Mouse (Mus musculus): ENCODE data around the gene Rpl18a.
"Not testable (repeated sequence)": the region's sequence is repeated elsewhere in the genome, so short reads cannot be mapped to it uniquely, and the experiment has no call there.

Gene Rpl18a

DNA sequence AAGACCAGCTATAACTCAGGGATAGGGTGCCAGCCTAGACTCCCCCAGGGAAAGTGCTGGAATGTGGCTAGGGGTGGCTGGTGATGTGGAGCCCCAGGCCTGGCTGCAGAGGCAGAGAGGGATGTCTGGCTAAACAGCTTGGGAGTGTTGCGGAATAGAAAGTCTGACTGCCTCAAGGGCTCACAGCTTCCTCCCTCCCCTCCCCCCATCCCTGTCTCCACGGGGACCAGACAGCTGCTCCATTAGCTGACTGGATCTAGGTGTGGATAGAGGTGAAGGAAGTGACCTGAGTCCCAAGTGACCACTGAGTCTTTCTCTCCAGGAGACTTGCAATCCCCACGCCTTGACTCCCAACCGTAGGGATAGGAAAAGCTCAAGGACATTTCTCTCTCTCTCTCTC lies 5.9 kb upstream of the Rpl18a start:
- DNase-seq (ENCODE audit: low spot score) = no peak

DNA sequence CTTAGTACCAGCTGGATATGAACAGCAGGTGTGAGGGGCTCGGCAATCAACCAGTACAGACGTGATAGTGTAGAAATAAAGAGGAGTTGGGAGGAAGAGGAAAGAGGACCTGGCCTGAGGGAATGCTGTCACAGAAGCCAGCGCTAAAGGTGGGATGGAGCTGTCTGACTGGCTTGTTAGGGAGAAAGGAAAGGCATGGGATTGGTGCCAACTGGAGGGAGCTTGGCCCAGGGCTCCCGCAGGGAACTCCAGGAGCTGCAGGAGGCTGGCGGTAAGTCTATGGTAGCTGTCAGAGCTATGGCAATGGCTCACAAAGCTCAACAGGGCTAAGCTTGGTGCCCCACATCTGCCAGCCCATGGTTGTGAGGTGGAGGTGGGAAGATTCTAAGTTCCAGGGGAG lies 5.0 kb upstream of the Rpl18a start:
- no peak for DNase-seq (ENCODE audit: low spot score)

DNA sequence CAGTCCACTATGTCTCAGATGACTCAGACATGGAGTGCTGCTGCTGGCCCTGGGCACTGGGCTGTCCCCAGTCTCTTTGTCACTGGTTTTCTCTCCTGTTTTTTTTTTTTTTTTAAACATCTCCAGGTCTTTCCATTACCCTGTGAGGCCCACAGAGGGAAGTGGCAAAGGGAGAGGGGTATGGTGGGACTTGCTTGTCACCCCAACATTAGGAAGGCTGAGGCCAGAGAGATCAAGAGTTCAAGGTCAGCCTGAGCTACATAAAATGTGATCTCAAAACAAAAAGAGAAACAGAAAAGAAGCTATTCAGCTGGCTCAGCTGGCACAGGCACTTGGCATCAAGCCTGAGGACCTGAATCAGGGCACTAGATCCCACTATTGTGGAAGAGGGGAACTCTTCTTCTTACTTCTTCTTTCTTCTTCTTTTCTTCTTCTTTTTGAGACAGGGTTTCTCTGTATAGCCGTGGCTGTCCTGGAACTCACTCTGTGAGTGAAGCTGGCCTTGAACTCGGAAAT lies 3.7 kb upstream of the Rpl18a start:
- no peak for DNase-seq (ENCODE audit: low spot score)

DNA sequence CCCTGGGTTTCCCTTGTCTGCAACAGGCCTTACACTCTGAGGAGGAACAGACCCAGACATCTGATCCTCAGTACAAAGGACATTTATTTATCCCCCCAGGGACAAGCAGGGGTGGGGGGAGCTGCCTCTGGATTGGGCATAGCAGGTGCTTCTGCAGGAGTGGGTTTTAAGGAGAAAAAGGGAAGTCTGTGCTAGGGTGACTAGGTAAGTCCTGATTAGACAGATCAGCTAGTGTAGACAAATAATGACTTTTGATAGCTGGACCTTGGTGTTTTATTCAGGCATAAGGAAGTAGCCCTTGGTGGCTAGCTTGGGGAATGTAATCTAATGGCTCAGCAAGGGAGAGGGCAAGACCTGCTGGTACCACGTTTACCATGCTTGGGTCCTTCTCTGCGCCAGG lies 2.0 kb upstream of the Rpl18a start:
- no peak for DNase-seq (ENCODE audit: low spot score)

DNA sequence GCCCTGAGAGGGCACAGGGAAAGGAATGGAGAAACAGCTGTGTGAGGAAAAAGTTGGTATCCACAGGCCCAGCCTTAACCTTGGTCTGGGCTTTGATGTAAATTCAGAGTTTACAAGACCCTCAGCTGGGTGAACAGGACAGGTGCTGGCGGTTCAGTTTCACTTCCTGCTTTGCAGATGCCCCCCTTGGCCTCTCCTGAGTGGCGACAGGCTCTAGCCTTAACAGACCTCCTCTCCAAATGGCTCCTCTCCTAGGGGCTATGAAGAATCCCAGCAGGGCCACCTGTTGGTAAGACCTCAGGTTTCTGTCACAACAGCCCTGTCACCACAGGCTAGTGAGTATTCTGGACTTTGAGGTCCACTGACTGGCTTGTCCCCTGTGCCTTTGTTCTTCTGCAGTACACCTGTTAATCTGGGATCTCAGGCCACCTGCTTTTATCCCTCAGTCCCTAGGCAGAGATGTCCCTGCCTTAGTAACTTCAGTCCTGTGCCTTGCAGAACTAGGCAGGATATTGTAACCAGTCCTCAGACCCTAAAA lies 1.5 kb upstream of the Rpl18a start:
- no peak for DNase-seq (ENCODE audit: low spot score)

DNA sequence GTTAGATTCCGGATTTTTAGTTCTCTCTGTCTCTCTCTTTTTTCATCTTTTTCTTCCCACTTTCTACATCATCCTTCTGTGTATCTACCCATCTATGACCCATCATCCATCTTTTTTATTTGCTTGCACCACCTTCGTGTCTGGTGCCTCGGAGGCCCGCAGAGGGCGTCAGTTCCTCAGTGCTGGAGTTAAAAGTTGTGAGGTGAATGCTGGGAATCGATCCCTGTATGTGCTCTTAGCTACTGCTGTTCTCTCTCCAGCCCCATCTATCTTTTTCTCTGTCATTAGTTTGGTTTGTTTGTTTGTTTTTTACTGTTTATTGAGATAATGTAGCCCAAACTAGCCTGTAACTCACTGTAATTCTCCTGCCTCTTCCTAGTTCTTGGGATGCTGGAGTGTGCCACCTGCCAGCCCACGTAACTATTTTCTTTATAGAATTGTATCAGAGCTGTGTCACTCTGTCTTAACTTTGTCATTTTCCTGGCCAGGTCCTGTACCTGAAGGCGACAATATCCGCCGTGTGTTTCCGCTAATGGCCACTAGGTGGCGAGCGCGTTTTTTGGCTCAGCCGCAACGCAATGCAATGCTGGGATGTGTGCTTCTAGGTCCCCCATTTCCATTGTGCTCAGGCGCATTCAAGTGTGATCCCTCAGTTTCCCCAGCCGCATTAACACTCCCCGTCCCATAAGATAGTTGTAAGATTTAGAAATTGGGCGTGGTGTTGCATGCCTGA lies 635 bp upstream of the Rpl18a start:
- DNase-seq (ENCODE audit: low spot score) = peak; percentile 81

DNA sequence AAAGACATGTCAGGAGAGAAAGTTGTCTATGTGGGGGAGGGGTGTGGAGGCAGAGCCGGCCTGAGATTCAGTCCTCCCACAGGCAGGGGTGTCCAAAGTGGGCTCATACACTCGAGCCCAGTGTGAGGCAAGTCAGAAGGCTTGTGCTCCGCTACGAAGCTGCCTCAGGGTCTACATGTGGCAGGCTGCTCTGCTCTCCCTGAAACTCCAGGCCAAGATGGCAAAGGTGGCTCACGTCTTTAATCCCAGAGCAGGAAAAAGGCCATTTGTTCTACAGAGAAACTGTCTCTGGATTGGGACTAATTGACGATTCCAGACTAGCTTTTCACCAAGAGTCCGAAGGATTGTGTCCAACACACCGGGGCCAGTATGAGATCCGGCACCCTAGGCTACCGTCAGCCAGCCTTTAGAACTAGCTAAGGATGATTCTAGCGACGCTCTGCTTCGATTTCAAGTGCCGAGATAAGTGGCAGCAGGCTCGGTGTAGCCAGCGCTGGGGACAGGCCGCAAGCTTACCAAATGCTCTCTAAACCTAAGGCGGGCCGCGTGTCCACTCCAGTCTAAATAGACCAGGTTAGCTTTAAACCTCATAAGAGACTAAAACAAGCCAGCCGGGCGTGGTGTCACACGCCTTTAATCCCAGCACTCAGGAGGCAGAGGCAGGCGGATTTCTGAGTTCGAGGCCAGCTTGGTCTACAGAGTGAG lies 744 bp downstream of the Rpl18a start:
- no peak for DNase-seq (ENCODE audit: low spot score)

DNA sequence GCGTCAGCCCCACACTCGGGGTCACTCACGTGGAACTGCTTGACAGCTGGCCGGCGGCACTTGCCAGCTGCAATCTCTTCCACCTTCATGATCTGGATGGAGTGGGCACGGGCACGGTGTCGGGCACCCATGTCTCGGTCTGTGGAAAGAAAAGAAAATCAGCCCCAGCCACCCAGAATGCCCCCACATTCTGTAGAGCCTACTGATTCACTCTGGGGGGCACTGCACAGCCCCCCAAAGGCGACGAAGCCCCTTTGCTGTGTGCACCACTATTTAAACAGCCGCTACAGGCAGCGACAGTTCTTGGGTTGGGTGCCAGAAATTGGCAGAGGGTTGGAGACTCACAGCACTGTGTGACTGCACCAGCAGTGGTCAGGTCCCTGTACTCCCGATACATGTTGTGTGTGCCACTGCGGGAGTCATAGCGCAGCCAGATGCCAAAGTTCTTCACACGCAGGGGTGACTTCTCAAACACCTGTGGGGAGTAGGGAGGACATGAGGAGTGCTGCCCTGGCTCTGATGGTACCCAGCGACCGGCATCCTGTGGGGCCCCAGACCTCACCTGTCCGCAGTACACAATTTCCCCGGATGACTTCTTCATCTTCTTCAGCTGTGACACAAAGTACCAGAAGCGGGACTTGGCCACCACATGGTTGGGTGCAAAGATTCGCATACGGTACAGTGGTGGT lies 1.5 kb downstream of the Rpl18a start:
- DNase-seq (ENCODE audit: low spot score) = not testable (repeated sequence)

DNA sequence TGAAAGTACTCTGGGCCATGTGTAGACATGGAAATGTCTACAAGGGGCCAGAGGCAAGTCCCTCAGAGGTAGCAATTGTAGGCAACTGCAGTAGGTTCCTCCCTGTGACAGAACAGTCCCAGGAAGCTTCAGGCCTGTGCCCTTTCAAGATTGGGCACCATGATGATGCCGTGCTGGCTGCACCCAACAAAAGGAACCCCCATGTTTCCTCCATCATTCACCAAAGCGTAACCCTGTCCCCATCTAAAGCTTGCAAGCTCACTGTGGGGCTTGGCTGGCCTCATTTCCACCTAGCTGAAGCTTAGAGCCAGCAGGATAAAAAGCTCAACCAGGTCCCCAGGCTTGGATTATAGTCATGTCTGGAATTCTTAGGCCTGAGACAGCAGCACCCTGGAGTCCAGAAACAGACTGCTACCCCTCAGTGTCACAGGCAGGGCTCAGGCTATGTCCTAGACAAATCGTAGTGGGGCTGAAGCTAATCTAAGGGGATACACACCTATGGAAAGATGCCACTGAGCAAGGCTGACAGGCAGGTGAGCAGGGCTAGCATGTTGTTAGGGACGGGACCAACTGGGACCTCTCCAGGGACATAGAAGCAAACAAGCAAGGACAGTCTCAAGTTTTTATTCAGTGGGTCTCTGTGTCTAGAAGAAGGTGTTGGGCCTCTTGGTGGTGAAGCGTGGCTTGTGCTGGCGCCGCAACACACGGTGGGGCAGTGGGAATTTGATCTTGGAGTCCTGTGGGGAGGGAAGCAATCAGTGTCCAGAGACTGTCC lies 2.3 kb downstream of the Rpl18a start:
- DNase-seq (ENCODE audit: low spot score) = no peak

DNA sequence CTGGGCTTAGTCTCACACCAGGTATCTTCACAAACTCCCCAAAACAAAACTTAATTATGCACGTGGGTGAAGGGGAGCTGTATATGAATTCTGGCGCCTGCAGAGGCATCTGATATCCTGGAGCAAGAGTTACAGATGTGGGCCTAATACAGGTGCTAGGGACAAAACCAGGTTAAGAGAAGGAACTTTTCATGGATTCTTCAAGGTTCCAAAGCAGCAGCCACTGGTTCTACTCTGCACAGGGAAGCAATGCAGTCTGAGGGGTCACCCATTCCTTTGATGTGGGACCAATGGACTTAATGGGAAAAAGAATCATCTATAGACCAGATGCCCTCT lies 2.9 kb downstream of the Rpl18a start:
- no peak for DNase-seq (ENCODE audit: low spot score)

DNA sequence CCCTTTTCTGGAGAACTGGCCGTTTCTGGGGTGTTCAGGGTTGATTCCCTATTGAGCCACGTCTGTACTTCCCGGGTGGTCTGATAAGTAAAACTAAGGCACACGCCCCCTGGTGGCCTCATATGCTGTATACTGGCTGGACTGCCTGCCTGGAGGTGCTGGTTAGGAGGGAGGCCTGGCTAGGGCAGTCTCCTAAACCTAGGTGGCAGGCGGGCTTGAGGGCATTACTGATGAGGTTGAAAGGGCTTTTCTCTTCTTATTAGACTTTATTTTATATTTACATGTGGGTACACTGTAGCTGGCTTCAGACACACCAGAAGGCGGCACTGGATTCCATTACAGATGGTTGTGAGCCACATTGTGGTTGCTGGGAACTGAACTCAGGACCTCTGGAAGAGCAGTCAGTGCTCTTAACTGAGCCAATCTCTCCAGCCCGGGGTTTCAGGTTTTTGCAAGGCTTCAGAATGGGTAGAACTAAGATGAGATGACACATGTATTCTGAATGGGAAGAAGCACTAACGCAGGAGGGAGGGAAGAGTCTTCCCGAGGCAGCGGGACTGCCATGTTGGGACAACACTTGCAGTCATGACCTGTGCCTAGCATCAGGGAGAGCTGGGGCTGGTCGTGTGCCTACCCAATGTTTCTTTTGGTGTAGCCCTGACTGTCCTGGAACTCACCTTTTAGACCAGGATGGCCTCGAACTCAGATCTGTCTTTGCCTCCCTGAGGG lies 3.4 kb downstream of the Rpl18a start:
- DNase-seq (ENCODE audit: low spot score) = no peak

DNA sequence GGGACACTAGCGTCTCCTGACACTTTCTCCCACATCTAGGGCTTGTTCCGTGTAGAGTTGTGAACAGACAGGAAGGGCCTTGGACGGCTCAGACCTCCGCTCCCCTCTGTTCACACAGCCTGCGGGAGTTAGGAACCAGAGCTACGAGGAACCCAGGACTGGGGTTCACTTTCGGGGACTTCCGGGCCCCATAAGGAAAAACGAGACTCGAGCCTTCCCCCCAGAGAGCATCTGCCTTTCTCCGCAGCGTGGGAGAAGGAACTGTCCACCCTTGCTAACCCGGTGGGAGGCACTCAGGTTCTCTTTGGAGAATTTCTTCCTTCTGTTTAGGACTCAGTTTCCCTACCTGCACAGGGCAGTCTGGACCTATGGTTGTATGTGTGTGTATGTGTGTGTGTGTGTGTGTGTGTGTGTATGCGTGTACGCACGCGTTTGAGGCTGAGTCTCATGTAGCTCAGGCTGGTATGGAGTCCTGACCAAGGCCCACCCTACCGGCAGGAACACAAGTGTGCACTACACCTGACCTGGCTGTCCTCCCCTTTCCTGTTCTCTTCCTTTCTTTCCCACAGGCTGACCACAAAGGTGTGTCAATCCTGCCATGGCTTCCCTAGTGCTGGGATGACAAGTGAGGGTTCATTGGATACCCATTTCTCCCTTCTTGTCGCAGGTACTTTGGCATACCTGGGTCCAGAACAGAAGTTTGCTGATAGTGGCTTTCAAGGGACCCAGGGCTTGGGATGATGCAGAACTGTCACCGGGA lies 4.1 kb downstream of the Rpl18a start:
- no peak for DNase-seq (ENCODE audit: low spot score)

DNA sequence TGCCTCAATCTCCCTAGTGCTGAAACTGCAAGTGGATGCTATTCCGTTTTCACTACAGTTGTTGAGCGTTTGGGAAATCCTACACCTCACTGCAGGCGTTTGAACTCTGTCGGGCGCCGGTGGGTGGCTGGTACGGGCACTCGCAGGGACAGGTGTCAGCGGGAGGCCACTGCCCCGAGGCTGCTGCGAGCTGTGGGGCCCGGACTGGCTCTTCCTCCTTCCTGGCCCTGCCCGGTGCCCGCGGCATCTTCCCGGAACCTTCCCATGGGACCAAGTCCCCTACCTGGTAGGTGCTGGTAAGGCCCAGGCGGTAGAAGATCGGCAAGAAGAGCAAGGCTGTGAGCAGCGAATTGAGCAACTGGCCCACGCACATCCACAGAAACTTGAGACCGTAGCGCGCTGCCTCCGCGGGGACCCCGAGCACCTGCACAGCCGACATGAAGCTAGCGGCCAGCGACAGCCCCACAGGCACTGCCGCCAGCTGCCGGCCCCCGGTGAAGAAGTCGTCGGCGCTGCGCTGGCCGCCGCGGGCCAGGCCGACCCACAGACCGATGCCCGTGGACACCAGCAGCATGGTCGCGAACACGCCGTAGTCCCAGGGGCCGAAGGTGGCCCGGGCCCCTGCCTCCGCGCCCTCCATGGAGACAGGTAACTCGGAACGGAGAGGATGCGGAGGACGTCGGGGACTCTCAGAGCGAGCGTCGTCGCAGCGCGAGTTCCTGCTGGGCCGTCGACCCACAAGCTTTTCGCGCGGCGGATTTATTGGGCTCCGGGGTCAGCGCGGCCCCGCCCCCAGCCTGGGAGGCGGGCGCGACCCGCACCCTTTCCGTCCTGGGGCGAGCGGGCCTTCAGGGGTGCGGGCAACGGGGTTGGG lies 5.0 kb downstream of the Rpl18a start, which contains the start of gene Slc5a5:
Gene Slc5a5, minus strand, starts transcription at position 736 of the 874 bp plus-strand sequence.
- no peak for DNase-seq (ENCODE audit: low spot score)

DNA sequence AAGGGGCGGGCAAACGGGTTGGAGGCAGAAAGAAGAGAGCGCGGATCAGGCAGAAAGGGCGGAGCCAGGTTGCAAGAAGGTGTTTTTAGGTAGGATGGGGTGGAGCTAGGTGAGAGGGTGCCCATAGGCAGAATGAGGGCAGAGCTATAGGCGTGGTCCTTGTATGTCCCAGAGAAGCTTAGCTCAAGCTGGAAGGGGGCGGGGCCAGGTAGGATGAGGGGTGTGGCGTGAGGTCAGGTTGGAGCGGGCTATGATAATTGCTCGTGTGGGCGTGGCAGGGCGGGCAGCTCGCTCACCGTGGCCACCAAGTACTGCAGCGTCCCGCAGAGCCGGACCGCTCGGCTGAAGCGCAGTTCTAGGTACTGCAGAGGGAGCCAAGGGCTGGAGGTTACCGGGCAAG lies 5.9 kb downstream of the Rpl18a start:
- DNase-seq (ENCODE audit: low spot score) = no peak

DNA sequence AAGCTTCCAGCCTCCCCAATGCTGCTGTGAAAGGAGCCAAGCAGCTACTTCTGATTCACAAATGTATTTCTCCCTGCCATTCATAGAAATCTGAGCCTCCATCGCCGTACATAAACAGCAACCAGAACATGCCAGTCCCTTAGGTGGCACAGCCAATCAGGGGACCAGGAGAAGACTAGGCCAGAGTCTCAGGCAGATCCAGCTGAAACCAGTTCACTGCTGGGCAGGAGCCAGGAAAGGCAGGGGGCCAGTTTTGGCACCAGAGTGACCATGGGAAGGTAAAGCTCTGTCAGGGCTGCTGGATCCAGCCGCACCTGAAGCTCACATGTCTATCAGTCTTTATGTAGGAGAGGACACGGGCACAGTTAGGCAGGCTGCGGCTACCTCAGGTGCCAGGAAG lies 6.6 kb downstream of the Rpl18a start:
- DNase-seq (ENCODE audit: low spot score) = no peak

DNA sequence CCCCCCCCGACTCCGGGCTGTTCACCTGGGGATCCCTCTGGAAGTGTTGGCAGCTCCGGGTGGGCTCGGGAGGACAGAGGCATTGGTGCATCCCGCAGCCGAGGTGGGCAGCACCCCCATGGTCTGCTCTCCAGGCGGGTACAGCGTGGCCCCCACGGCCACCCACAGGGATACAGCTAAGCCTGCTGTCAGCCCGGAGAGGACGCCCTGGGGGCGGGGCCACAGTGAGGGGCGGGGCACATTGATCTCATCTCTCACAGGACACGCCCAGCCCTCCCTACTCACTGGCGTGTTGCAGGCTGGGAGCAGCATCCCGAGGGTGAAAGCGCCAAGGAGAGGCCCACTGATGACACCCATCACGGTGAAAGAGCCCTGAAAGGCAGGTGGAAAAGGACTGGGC lies 9.5 kb downstream of the Rpl18a start:
- no peak for DNase-seq (ENCODE audit: low spot score)

DNA sequence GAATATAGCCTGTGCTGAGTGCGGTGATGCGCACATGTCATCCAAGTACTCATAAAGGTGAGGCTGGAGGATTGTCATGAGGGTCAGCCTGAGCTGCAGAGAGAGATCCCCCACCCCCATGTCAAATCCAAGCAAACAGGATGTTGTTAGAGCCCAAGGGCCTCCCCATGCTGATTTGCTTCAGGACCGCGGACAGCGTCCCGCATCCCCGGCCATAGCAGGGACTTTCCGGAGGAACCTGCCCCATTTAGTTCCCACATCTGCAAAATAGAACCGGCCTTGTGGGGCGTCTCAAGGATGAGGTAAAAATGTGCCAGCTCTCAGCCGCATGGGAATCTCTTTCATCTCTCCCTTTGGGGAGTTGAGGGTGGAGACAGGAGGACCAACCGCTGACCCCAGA lies 11.6 kb downstream of the Rpl18a start:
- no peak for DNase-seq (ENCODE audit: low spot score)

DNA sequence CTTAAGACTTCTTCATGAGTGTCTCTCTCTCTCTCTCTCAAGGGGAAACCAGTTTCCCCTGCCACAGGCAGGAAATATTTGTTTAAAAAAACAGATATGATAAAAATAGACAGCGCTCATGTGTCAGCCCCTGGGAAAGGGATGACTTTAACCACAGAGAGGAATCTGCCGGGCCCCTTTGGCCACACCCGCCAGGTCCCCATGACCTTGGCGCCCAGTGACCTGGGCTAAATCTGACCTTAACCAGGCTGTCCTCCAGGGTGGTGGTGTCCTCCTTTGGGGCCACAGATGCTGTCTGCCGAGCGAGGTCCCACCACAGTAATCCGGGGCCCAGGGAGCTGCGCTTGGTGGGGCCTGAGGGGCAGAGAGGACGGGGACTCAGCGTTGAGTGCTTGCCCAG lies 12.5 kb downstream of the Rpl18a start:
- no peak for DNase-seq (ENCODE audit: low spot score)

DNA sequence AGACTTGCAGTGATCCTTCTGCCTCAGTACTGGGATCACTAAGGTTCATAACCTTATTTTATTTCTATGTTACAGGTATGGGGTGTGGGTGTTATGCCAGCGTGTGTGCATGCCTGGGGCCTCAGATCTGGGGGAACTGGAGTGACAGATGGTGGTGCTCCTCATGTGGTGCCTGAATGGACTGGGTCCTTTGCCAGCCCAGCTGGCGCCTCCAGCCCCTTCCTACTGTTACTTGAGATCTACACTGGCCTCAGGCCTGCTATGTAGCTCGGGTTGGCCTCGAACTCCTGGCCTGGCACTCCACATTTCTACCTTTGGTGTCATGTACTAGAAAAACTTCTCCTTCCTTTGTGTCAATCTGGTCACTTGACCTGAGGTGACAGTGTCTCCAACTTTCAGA lies 13.0 kb downstream of the Rpl18a start:
- DNase-seq (ENCODE audit: low spot score) = no peak

DNA sequence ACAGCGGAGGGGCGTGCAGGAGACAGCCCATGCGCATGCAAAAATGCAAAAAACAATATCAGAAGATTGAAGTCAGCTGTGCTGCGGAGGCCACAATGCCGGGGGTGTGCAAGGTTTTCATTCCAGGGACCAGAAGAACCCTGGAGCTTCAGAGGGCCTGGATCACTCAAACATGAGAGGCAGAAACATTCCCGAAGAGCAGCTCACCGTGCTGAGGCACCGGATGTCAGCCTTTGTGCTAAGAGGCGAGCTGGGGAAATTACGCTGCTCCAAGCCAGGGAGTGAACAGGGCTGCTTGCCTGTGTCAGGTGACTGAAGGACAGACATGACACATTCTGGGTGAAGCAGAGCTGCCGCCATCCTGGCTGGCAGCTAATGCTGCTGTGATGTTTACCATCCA lies 16.7 kb downstream of the Rpl18a start:
- DNase-seq (ENCODE audit: low spot score) = no peak

Data from ovary, postnatal 10 days (tissue).